Mouse (Mus musculus) left cerebral cortex, postnatal 4 days (tissue): ENCODE measurements at regions not wholly inside any gene's neighbourhood (a gene's known extent, or its start where the extent isn't known, plus 50 kb on each side); places are given as distances from the start of the nearest gene placed in this dataset.

Experiments used
- DNase-seq: peaks from one replicate; pipeline ENCODE4 v3.0.0-alpha.2; 2022
- intact Hi-C: fragments of 180-260 bp; cut with DNase I; formaldehyde crosslinking; loops from one replicate; pipeline ENCODE4 v1.15.1; 2025

- intact Hi-C loops = no loop called here
- DNase-seq = no peak
These were observed 210.8 kb upstream of the Slc39a10 start for GRCm38 (mm10) chr1:47103321-47103988.

GRCm38 (mm10) chr1:47097084-47097996, 204.7 kb upstream of the Slc39a10 start:
- intact Hi-C loops = loop anchor here (10.0 kb wide), 1 partner anchor 1787 kb away; no protein-coding TSS in a partner anchor
- DNase-seq = no peak

GRCm38 (mm10) chr1:47094498-47094897, 201.8 kb upstream of the Slc39a10 start:
- intact Hi-C loops = loop anchor here (10.0 kb wide), 1 partner anchor 1790 kb away; no protein-coding TSS in a partner anchor
- DNase-seq = peak; percentile 23

- intact Hi-C loops = loop anchor here (10.0 kb wide), 1 partner anchor 1791 kb away; no protein-coding TSS in a partner anchor
- peak; percentile 5 for DNase-seq
These were observed 200.8 kb upstream of the Slc39a10 start for GRCm38 (mm10) chr1:47093289-47093947.

- DNase-seq = no peak
- intact Hi-C loops = no loop called here
These were observed 183.8 kb upstream of the Slc39a10 start for GRCm38 (mm10) chr1:47076423-47076822.

GRCm38 (mm10) chr1:47058149-47058548, 165.5 kb upstream of the Slc39a10 start:
- intact Hi-C loops = no loop called here
- no peak for DNase-seq

GRCm38 (mm10) chr1:47057344-47057743, 164.7 kb upstream of the Slc39a10 start:
- intact Hi-C loops = no loop called here
- DNase-seq = no peak

GRCm38 (mm10) chr1:47051109-47051508, 158.5 kb upstream of the Slc39a10 start:
- DNase-seq = no peak
- intact Hi-C loops = no loop called here

- no peak for DNase-seq
- intact Hi-C loops = no loop called here
These were observed 157.8 kb upstream of the Slc39a10 start for GRCm38 (mm10) chr1:47050492-47050891.

- DNase-seq = no peak
- intact Hi-C loops = no loop called here
These were observed 144.9 kb upstream of the Slc39a10 start for GRCm38 (mm10) chr1:47037576-47037975.

- intact Hi-C loops = no loop called here
- no peak for DNase-seq
These were observed 126.7 kb upstream of the Slc39a10 start for GRCm38 (mm10) chr1:47019356-47019755.

GRCm38 (mm10) chr1:47014526-47014925, 121.9 kb upstream of the Slc39a10 start:
- no peak for DNase-seq
- intact Hi-C loops = no loop called here

GRCm38 (mm10) chr1:47003746-47004145, 111.1 kb upstream of the Slc39a10 start:
- DNase-seq = no peak
- intact Hi-C loops = no loop called here

GRCm38 (mm10) chr1:46999337-46999736, 106.7 kb upstream of the Slc39a10 start:
- no peak for DNase-seq

GRCm38 (mm10) chr1:46985978-46986377, 93.3 kb upstream of the Slc39a10 start:
- no peak for DNase-seq
- intact Hi-C loops = no loop called here

More at GRCm38 (mm10) chr1:46999337-46999736, 106.7 kb upstream of the Slc39a10 start:
- intact Hi-C loops = no loop called here

- DNase-seq = no peak
- intact Hi-C loops = no loop called here
These were observed 90.4 kb upstream of the Slc39a10 start for GRCm38 (mm10) chr1:46983093-46983492.

GRCm38 (mm10) chr1:46970470-46970869, 77.8 kb upstream of the Slc39a10 start:
- intact Hi-C loops = loop anchor here (5.0 kb wide), 1 partner anchor 118 kb away; no protein-coding TSS in a partner anchor
- DNase-seq = peak; percentile 20

- no peak for DNase-seq
- intact Hi-C loops = no loop called here
These were observed 75.7 kb upstream of the Slc39a10 start for GRCm38 (mm10) chr1:46968361-46968760.

- DNase-seq = no peak
- intact Hi-C loops = no loop called here
These were observed 74.2 kb upstream of the Slc39a10 start for GRCm38 (mm10) chr1:46966917-46967266.

GRCm38 (mm10) chr1:46965996-46966916, 73.6 kb upstream of the Slc39a10 start:
- intact Hi-C loops = no loop called here
- no peak for DNase-seq
